Mouse (Mus musculus): Measurements from ENCODE around the gene Raver2. TPM values are rescaled to one million over a fixed set of nuclear protein-coding genes. Genes with fewer than 3 reads are reported as not detected.

The Raver2 gene
- polyA plus RNA-seq (2012; ENCODE audit: insufficient read depth, low replicate concordance) = not detected in 2 replicates

DNA sequence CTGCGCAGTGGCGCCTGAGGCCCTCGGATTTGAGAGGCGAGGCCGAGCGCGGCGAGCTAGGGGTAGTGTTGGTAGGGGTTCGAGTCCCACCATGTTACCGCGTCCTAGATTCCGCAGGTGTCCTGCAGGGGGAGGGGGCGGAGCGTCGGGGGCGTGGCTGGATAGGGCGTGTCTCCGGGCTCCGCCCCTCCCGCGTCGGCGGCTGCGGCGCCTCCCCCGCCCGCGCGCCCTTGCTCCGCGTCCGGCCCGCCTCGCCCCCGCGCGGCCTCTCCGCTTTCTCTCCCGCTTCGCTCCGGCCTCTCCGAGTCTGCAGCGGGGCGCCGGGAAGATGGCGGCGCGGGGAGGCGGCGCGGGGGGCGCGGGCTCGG, at the start of gene Raver2:
Gene Raver2 (plus strand): TSS at position 198 of the 368 bp plus-strand sequence.
- Histone ChIP-seq H3K9me3 (no peaks in the 10 kb centered on the region), H3K4me3 (replicated peaks) (peak within 1 kb of the TSS; percentile 85), H3K4me1 (peaks cover 11% of the 10 kb centered on the region), H3K27me3 (replicated peaks) (peaks cover 47% of the 10 kb centered on the region), H3K36me3 (replicated peaks; ENCODE audit: low read length) (no peaks in the 10 kb centered on the region)
- TF ChIP-seq FLI1 (IDR thresholded peaks at IDR 0.05; ENCODE audit: low read length) (no peak), GATA1 (IDR thresholded peaks at IDR 0.05; ENCODE audit: borderline replicate concordance, low read length) (no peak)

DNA sequence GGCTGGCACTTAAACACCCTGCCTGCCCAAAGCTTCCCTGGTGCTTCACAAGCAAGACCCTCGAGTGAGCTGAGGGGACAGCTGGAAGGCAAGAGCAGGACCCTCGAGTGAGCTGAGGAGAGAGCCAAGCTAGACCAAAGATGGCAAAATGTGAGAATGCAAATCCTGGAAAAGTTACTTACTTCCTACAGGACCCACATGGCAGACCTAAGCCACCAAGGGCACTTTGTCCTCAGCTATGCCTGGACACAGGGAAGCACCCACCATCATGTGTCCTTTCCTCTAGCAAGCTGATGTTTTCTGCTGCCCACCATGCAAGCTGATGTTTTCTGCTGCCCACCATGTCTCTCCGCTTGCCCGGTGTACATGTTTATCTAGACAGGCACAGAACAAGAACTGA, 48.2 kb upstream of the Raver2 start, which contains the start of gene Gm10577:
Gene Gm10577 (minus strand): TSS at position 101 of the 400 bp plus-strand sequence.
- H3K27me3 ChIP-seq (replicated peaks) = no peaks in the 10 kb centered on the region
- H3K9me3 ChIP-seq = peaks cover 8% of the 10 kb centered on the region
- H3K4me1 ChIP-seq = no peaks in the 10 kb centered on the region
- H3K4me3 ChIP-seq (replicated peaks) = no peak within 1 kb of the TSS
- TF ChIP-seq FLI1 (IDR thresholded peaks at IDR 0.05; ENCODE audit: low read length) = no peak
- TF ChIP-seq GATA1 (IDR thresholded peaks at IDR 0.05; ENCODE audit: borderline replicate concordance, low read length) = no peak
- H3K36me3 ChIP-seq (replicated peaks; ENCODE audit: low read length) = no peaks in the 10 kb centered on the region

DNA sequence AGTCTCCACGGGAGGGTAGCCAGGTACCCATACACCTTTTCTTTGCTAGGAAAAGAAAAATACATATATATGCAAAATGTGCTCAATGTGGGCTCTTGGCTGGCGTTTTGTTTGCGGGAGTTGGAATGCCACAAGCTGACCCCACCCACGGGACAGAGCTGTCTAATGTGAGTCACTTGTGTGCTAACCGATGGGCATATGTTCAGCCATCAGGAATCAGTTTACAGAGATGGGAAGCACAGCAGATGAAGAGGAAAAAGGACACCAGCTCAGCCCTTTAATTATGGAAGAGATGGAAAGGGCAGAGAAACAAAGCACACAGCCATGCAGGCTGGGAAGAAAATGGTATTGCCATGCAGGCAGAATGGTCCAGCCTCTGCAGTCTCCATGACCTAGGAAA, 42.2 kb upstream of the Raver2 start:
- Histone ChIP-seq H3K27me3 (replicated peaks) (no peaks in the 10 kb centered on the region), H3K9me3 (peaks cover 8% of the 10 kb centered on the region), H3K4me3 (replicated peaks) (no peak overlapping the region), H3K36me3 (replicated peaks; ENCODE audit: low read length) (no peaks in the 10 kb centered on the region), H3K4me1 (no peaks in the 10 kb centered on the region)
- no peak for TF ChIP-seq GATA1 (IDR thresholded peaks at IDR 0.05; ENCODE audit: borderline replicate concordance, low read length)
- no peak for TF ChIP-seq FLI1 (IDR thresholded peaks at IDR 0.05; ENCODE audit: low read length)

DNA sequence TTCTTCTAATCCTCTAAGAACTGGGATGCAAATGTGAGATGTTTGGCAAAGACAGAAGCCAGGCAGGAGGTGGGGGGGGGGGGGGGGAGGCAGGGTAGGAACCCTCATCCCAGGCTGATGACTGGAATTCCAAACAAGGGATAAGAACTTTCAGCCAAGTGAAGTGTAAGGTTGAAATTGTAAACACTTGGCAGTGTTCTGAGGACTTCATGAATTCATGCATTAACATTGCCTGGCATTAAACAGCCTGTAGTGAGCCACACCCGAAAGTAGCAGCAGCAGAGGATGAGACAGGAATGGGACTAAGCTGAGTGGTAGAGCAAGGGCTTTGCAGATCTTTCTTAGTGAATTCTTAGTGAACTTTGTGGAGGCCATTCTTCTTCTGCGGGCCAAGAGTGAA, 41.8 kb upstream of the Raver2 start:
- no peak for TF ChIP-seq GATA1 (IDR thresholded peaks at IDR 0.05; ENCODE audit: borderline replicate concordance, low read length)
- no peak for TF ChIP-seq FLI1 (IDR thresholded peaks at IDR 0.05; ENCODE audit: low read length)
- no peaks in the 10 kb centered on the region for H3K36me3 ChIP-seq (replicated peaks; ENCODE audit: low read length)
- peaks cover 8% of the 10 kb centered on the region for H3K9me3 ChIP-seq
- no peak overlapping the region for H3K4me3 ChIP-seq (replicated peaks)
- no peaks in the 10 kb centered on the region for H3K27me3 ChIP-seq (replicated peaks)
- no peaks in the 10 kb centered on the region for H3K4me1 ChIP-seq

DNA sequence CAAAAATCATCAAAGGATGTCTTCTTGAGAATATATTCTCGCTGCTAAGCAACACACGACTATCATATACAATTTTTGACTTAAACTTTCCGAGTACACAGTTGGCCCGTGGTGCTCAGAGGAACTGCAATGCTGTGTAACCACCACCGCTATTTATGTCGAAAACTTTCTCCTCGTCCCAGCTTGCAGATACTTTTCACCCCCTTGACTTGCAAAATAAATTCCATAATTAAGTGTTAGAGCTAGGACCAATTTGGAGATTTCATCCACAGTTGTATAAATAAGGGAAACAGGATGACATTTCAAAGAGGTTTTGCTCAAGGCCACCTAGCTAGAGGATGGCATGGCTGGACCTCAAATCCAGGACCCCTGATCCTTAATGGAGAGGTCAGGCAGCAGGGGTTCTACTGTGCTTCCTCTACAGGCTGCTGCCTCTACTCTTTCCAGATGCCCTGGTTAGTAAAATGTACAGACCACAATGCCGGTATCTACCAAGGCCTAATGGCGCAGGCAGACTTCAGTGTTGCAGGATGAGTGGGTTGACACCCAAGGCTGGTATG, 40.9 kb upstream of the Raver2 start:
- Histone ChIP-seq H3K36me3 (replicated peaks; ENCODE audit: low read length) (no peaks in the 10 kb centered on the region), H3K4me1 (no peaks in the 10 kb centered on the region), H3K4me3 (replicated peaks) (no peak overlapping the region), H3K9me3 (peaks cover 5% of the 10 kb centered on the region), H3K27me3 (replicated peaks) (no peaks in the 10 kb centered on the region)
- TF ChIP-seq FLI1 (IDR thresholded peaks at IDR 0.05; ENCODE audit: low read length) (no peak), GATA1 (IDR thresholded peaks at IDR 0.05; ENCODE audit: borderline replicate concordance, low read length) (no peak)

DNA sequence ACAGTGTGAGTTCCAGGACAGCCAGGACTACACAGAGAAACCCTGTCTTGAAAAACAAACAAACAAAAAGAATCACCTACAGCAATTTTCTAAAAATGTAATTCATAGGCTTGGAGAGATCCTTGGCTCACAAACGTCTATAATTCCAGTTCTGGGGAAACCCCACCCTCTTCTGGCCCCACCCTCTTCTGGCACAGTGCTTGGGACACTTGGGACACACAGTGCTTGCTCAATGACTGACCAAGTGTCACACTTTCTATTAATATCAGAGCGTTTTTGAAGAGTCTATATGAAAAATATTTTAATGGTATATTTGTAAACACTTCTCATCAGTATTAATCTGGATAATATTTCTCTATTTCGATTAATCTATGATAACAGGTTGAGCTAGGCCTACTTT, 35.7 kb upstream of the Raver2 start:
- Histone ChIP-seq H3K4me1 (no peaks in the 10 kb centered on the region), H3K36me3 (replicated peaks; ENCODE audit: low read length) (no peaks in the 10 kb centered on the region), H3K27me3 (replicated peaks) (no peaks in the 10 kb centered on the region), H3K9me3 (no peaks in the 10 kb centered on the region), H3K4me3 (replicated peaks) (no peak overlapping the region)
- no peak for TF ChIP-seq FLI1 (IDR thresholded peaks at IDR 0.05; ENCODE audit: low read length)
- TF ChIP-seq GATA1 (IDR thresholded peaks at IDR 0.05; ENCODE audit: borderline replicate concordance, low read length) = no peak

DNA sequence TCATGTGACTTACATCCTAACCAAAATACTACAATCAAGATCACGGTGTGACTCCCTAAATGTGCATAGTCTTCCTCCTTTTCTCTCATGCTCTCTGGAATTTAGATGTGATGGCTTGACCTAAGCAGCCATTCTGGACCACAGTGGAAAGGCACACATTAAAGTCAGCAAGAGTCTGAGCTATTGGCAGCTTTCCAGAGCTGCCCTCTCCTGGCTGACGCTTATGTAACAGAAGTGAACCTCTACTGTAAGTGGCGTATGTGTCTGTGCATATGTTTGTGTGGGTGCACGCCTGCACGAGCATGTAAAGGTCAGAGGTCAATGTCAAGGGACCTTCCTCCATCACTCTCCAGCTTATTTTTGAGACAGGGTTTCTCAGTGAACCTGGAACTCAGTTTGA, 33.7 kb upstream of the Raver2 start:
- Histone ChIP-seq H3K36me3 (replicated peaks; ENCODE audit: low read length) (no peaks in the 10 kb centered on the region), H3K27me3 (replicated peaks) (no peaks in the 10 kb centered on the region), H3K4me3 (replicated peaks) (no peak overlapping the region), H3K9me3 (no peaks in the 10 kb centered on the region), H3K4me1 (no peaks in the 10 kb centered on the region)
- TF ChIP-seq GATA1 (IDR thresholded peaks at IDR 0.05; ENCODE audit: borderline replicate concordance, low read length) (no peak), FLI1 (IDR thresholded peaks at IDR 0.05; ENCODE audit: low read length) (no peak)

DNA sequence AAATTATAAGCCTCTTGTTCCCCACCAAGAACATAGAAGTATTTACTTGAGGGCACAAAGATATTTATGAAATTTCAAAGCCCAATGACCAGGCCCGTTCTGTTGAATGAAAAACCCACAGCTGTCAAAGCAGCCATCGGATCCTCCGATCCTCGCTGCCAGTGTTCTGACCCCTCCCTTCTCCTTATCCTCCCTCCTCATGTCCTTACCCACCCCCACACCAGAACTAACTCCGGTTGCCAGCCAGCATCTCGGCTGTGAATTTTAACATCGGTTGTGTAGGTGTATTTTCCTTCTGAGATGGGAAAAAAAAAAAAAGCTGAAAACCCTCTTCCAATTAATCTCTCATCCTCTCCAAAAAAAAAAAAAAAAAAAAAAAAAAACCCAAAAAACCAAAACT, 31.6 kb upstream of the Raver2 start:
- TF ChIP-seq FLI1 (IDR thresholded peaks at IDR 0.05; ENCODE audit: low read length) = no peak
- TF ChIP-seq GATA1 (IDR thresholded peaks at IDR 0.05; ENCODE audit: borderline replicate concordance, low read length) = no peak
- H3K9me3 ChIP-seq = no peaks in the 10 kb centered on the region
- no peaks in the 10 kb centered on the region for H3K4me1 ChIP-seq

DNA sequence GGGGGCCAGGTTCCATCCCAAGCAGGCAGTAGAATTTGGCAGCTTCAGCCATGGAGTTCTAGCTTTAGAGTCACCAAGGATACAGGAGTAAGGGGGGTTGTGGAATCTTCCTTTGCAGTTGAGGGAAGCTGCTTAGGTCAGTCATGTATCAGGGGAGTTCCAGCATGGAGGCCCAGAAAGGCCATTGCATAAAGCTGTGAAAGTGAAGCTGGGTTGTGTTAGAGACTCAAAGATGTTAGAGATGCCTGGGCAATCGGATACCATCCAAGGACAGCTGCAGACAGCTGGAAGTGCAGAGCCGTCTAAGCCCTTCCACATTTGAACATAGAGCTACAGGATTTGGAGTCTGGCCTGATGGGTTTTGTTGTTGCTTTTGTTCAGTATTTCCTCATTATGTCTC, 25.1 kb upstream of the Raver2 start:
- TF ChIP-seq GATA1 (IDR thresholded peaks at IDR 0.05; ENCODE audit: borderline replicate concordance, low read length) = no peak
- no peak for TF ChIP-seq FLI1 (IDR thresholded peaks at IDR 0.05; ENCODE audit: low read length)
- Histone ChIP-seq H3K4me1 (no peaks in the 10 kb centered on the region), H3K4me3 (replicated peaks) (no peak overlapping the region), H3K9me3 (no peaks in the 10 kb centered on the region), H3K27me3 (replicated peaks) (no peaks in the 10 kb centered on the region), H3K36me3 (replicated peaks; ENCODE audit: low read length) (no peaks in the 10 kb centered on the region)

More for the DNA sequence above, 31.6 kb upstream of the Raver2 start:
- Histone ChIP-seq H3K4me3 (replicated peaks) (no peak overlapping the region), H3K36me3 (replicated peaks; ENCODE audit: low read length) (no peaks in the 10 kb centered on the region), H3K27me3 (replicated peaks) (no peaks in the 10 kb centered on the region)

DNA sequence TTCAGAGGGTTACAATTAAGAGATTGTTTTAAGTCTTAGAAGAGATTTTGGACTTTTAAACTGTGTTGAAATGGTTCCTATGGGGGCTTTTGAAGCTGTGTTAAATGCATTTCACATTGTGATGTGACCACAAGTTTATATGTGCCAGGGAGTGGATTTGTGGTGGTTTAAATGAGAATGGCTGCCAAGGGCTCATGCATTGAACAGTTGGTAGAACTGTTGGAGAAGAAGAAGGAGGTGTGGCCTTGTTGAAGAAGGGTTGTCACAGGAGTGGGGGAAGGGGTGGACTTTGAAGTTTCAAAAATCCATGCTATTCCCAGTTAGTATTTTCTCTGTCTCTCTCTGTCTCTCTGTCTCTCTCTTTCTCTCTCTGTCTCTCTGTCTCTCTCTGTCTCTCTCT, 24.6 kb upstream of the Raver2 start:
- H3K27me3 ChIP-seq (replicated peaks) = no peaks in the 10 kb centered on the region

More for the DNA sequence above, 24.6 kb upstream of the Raver2 start:
- no peaks in the 10 kb centered on the region for H3K9me3 ChIP-seq
- TF ChIP-seq GATA1 (IDR thresholded peaks at IDR 0.05; ENCODE audit: borderline replicate concordance, low read length) = no peak
- no peak for TF ChIP-seq FLI1 (IDR thresholded peaks at IDR 0.05; ENCODE audit: low read length)
- H3K4me3 ChIP-seq (replicated peaks) = no peak overlapping the region
- no peaks in the 10 kb centered on the region for H3K36me3 ChIP-seq (replicated peaks; ENCODE audit: low read length)
- no peaks in the 10 kb centered on the region for H3K4me1 ChIP-seq

All from megakaryocyte, embryonic 14.5 days (primary cell).